Mouse (Mus musculus): ENCODE data around the gene Ptprg. TPM values are rescaled to one million over a fixed set of nuclear protein-coding genes. Genes with fewer than 3 reads are reported as not detected.
A peak's percentile ranks its signal among the peaks of the same experiment; 100 is the strongest.
"Not testable (repeated sequence)": the region's sequence is repeated elsewhere in the genome, so short reads cannot be mapped to it uniquely, and the experiment has no call there.

Gene Ptprg
- total and polyA plus RNA-seq, 3 experiments: 25.1 to 57.1 (median 54.0) TPM

GRCm38 (mm10) chr14:12056912-12057524, 503.7 kb downstream of the Ptprg start:
- Histone ChIP-seq H3K79me2 (replicated peaks; ENCODE audit: control insufficient read depth, insufficient read depth, low read length) (no peaks in the 10 kb centered on the region), H3K4me3 (no peak overlapping the region), H3K27me3 (ENCODE audit: control insufficient read depth, insufficient read depth, low read length) (no peaks in the 10 kb centered on the region), H3K27ac (no peak overlapping the region; the same call in 1 of the 2 replicates), H3K4me1 (ENCODE audit: control insufficient read depth, insufficient read depth, low read length) (peaks cover 12% of the 10 kb centered on the region), H3K9ac (ENCODE audit: low read depth, low read length) (no peak overlapping the region), H3K36me3 (ENCODE audit: control insufficient read depth, insufficient read depth, low read length) (peaks cover 9% of the 10 kb centered on the region)
- TF ChIP-seq EP300 (IDR thresholded peaks at IDR 0.05; ENCODE audit: insufficient read depth, low read depth, low read length) (no peak), POLR2A (IDR thresholded peaks at IDR 0.05; ENCODE audit: insufficient read depth, low read depth, low read length) (no peak), CTCF (IDR thresholded peaks at IDR 0.05) (no peak)
- intact Hi-C loops (cut with DNase I): loop anchor here (5.0 kb wide), 4 partner anchors 50 to 245 kb away; no protein-coding TSS in a partner anchor
- DNase-seq: no peak
- 92% methylated on average over 5 of the region's 5 CpGs for WGBS

GRCm38 (mm10) chr14:12057856-12058255, 504.5 kb downstream of the Ptprg start:
- no peak overlapping the region for H3K4me3 ChIP-seq
- peaks cover 14% of the 10 kb centered on the region for H3K4me1 ChIP-seq (ENCODE audit: control insufficient read depth, insufficient read depth, low read length)
- H3K79me2 ChIP-seq (replicated peaks; ENCODE audit: control insufficient read depth, insufficient read depth, low read length): no peaks in the 10 kb centered on the region
- DNase-seq: peak; percentile 45 to 51
- intact Hi-C loops (cut with DNase I): loop anchor here (5.0 kb wide), 4 partner anchors 51 to 246 kb away; no protein-coding TSS in a partner anchor
- TF ChIP-seq POLR2A (IDR thresholded peaks at IDR 0.05; ENCODE audit: insufficient read depth, low read depth, low read length) (no peak), EP300 (IDR thresholded peaks at IDR 0.05; ENCODE audit: insufficient read depth, low read depth, low read length) (0 out of 2 replicates have a peak, but pooled peaks have one; percentile 34), CTCF (IDR thresholded peaks at IDR 0.05) (peak; percentile 73)
- H3K27ac ChIP-seq: peak overlapping the region; percentile 32
- H3K27me3 ChIP-seq (ENCODE audit: control insufficient read depth, insufficient read depth, low read length): no peaks in the 10 kb centered on the region
- H3K36me3 ChIP-seq (ENCODE audit: control insufficient read depth, insufficient read depth, low read length): peaks cover 9% of the 10 kb centered on the region
- WGBS: 57% methylated on average over 2 of the region's 2 CpGs
- H3K9ac ChIP-seq (ENCODE audit: low read depth, low read length): no peak overlapping the region

- WGBS: 61% methylated on average over 7 of the region's 7 CpGs
- Histone ChIP-seq H3K27me3 (ENCODE audit: control insufficient read depth, insufficient read depth, low read length) (no peaks in the 10 kb centered on the region), H3K79me2 (replicated peaks; ENCODE audit: control insufficient read depth, insufficient read depth, low read length) (no peaks in the 10 kb centered on the region)
These were observed 505.8 kb downstream of the Ptprg start for GRCm38 (mm10) chr14:12059149-12059548.

GRCm38 (mm10) chr14:12061313-12061712, 508.0 kb downstream of the Ptprg start:
- not testable (repeated sequence) for DNase-seq; H3K27me3 ChIP-seq (ENCODE audit: control insufficient read depth, insufficient read depth, low read length); H3K79me2 ChIP-seq (replicated peaks; ENCODE audit: control insufficient read depth, insufficient read depth, low read length); H3K9ac ChIP-seq (ENCODE audit: low read depth, low read length); H3K4me3 ChIP-seq; H3K27ac ChIP-seq
- peaks cover 14% of the 10 kb centered on the region for H3K4me1 ChIP-seq (ENCODE audit: control insufficient read depth, insufficient read depth, low read length)
- intact Hi-C loops (cut with DNase I): loop anchor here (5.0 kb wide), 1 partner anchor 504 kb away; no protein-coding TSS in a partner anchor
- WGBS: 65% methylated on average over 2 of the region's 2 CpGs
- peaks cover 12% of the 10 kb centered on the region for H3K36me3 ChIP-seq (ENCODE audit: control insufficient read depth, insufficient read depth, low read length)

More at GRCm38 (mm10) chr14:12059149-12059548, 505.8 kb downstream of the Ptprg start:
- H3K4me1 ChIP-seq (ENCODE audit: control insufficient read depth, insufficient read depth, low read length): peaks cover 14% of the 10 kb centered on the region
- peaks cover 9% of the 10 kb centered on the region for H3K36me3 ChIP-seq (ENCODE audit: control insufficient read depth, insufficient read depth, low read length)
- peak; percentile 37 to 62 for DNase-seq
- no peak for TF ChIP-seq CTCF (IDR thresholded peaks at IDR 0.05)
- peak; percentile 93 for TF ChIP-seq EP300 (IDR thresholded peaks at IDR 0.05; ENCODE audit: insufficient read depth, low read depth, low read length)
- peak overlapping the region; percentile 32 for H3K27ac ChIP-seq
- no peak overlapping the region for H3K9ac ChIP-seq (ENCODE audit: low read depth, low read length)
- H3K4me3 ChIP-seq: no peak overlapping the region
- intact Hi-C loops (cut with DNase I): loop anchor here (5.0 kb wide), 4 partner anchors 52 to 247 kb away; no protein-coding TSS in a partner anchor

- peak; percentile 76 for TF ChIP-seq EP300 (IDR thresholded peaks at IDR 0.05; ENCODE audit: insufficient read depth, low read depth, low read length)
- no peak for TF ChIP-seq POLR2A (IDR thresholded peaks at IDR 0.05; ENCODE audit: insufficient read depth, low read depth, low read length)
- intact Hi-C loops (cut with DNase I): loop anchor here (1.0 to 5.0 kb wide), 4 partner anchors 38 to 505 kb away; no protein-coding TSS in a partner anchor
- H3K36me3 ChIP-seq (ENCODE audit: control insufficient read depth, insufficient read depth, low read length): peaks cover 10% of the 10 kb centered on the region
- peaks cover 12% of the 10 kb centered on the region for H3K4me1 ChIP-seq (ENCODE audit: control insufficient read depth, insufficient read depth, low read length)
- no peaks in the 10 kb centered on the region for H3K27me3 ChIP-seq (ENCODE audit: control insufficient read depth, insufficient read depth, low read length)
- peak overlapping the region; percentile 52; the same call in 1 of the 2 replicates for H3K27ac ChIP-seq
- no peak overlapping the region for H3K4me3 ChIP-seq
- H3K9ac ChIP-seq (ENCODE audit: low read depth, low read length): no peak overlapping the region
- DNase-seq: peak in 1 of 2 experiments; percentile 47
- 70% methylated on average over 7 of the region's 7 CpGs for WGBS
- H3K79me2 ChIP-seq (replicated peaks; ENCODE audit: control insufficient read depth, insufficient read depth, low read length): no peaks in the 10 kb centered on the region
These were observed 509.5 kb downstream of the Ptprg start for GRCm38 (mm10) chr14:12062628-12063360.

GRCm38 (mm10) chr14:12065001-12065400, 511.7 kb downstream of the Ptprg start:
- intact Hi-C loops (cut with DNase I): no loop called here
- WGBS: 53% methylated on average over 1 of the region's 1 CpGs

More at GRCm38 (mm10) chr14:12065001-12065400, 511.7 kb downstream of the Ptprg start:
- no peak overlapping the region for H3K4me3 ChIP-seq
- H3K27me3 ChIP-seq (ENCODE audit: control insufficient read depth, insufficient read depth, low read length): no peaks in the 10 kb centered on the region
- H3K4me1 ChIP-seq (ENCODE audit: control insufficient read depth, insufficient read depth, low read length): peaks cover 7% of the 10 kb centered on the region
- 0 out of 2 replicates have a peak overlapping the region, but pooled peaks have one; percentile 7 for H3K27ac ChIP-seq
- TF ChIP-seq POLR2A (IDR thresholded peaks at IDR 0.05; ENCODE audit: insufficient read depth, low read depth, low read length) (no peak), EP300 (IDR thresholded peaks at IDR 0.05; ENCODE audit: insufficient read depth, low read depth, low read length) (no peak), CTCF (IDR thresholded peaks at IDR 0.05) (no peak)
- peaks cover 3% of the 10 kb centered on the region for H3K36me3 ChIP-seq (ENCODE audit: control insufficient read depth, insufficient read depth, low read length)
- no peak overlapping the region for H3K9ac ChIP-seq (ENCODE audit: low read depth, low read length)
- no peaks in the 10 kb centered on the region for H3K79me2 ChIP-seq (replicated peaks; ENCODE audit: control insufficient read depth, insufficient read depth, low read length)
- DNase-seq: peak in 1 of 2 experiments; percentile 6
